Mouse (Mus musculus): ENCODE measurements around the gene Il2ra. TPM values are rescaled to one million over a fixed set of nuclear protein-coding genes. Genes with fewer than 3 reads are reported as not detected.

The Il2ra gene
- polyA plus RNA-seq, 1 experiment = 0.33 TPM

DNA sequence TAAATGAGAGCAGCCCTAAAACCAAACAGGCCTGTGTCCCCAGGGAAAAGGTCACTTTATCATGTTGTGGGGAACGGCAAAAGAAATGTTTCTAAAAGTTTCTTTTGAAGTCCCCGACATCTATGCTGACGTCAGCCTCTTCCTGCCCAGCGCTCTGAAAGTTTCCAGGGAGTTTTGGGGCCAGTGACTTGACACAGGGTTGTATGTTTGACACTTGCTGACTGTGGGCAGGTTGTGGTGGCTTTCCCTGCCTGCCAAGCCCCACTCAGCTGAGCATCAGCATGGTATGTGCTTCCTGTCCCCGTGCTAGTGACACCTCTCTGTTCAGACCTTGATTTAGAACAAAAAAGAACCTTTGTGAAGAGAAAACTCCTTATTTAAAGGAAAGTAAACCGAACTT is 10.7 kb downstream of the Il2ra start:
- 43% methylated on average over 6 of the region's 6 CpGs for WGBS
- Histone ChIP-seq H3K27ac (ENCODE audit: insufficient read depth, low read depth, low read length) (no peak overlapping the region), H3K4me1 (ENCODE audit: control insufficient read depth, insufficient read depth, insufficient read length, low read length) (peaks cover 13% of the 10 kb centered on the region; the same call in 1 of the 2 replicates), H3K27me3 (ENCODE audit: control insufficient read depth, insufficient read depth, low read length) (no peaks in the 10 kb centered on the region), H3K4me3 (ENCODE audit: low read depth, low read length) (no peak overlapping the region), H3K36me3 (ENCODE audit: control insufficient read depth, insufficient read depth, low read length) (no peaks in the 10 kb centered on the region)
- TF ChIP-seq POLR2A (IDR thresholded peaks at IDR 0.05; ENCODE audit: low read depth, low read length) (no peak), CTCF (IDR thresholded peaks at IDR 0.05; ENCODE audit: extremely low read depth, insufficient read length, insufficient replicate concordance, low read depth, low read length) (no peak)

- 79% methylated on average over 5 of the region's 5 CpGs for WGBS
- Histone ChIP-seq H3K4me3 (ENCODE audit: low read depth, low read length) (no peak overlapping the region), H3K27me3 (ENCODE audit: control insufficient read depth, insufficient read depth, low read length) (no peaks in the 10 kb centered on the region), H3K27ac (ENCODE audit: insufficient read depth, low read depth, low read length) (no peak overlapping the region), H3K36me3 (ENCODE audit: control insufficient read depth, insufficient read depth, low read length) (no peaks in the 10 kb centered on the region), H3K4me1 (ENCODE audit: control insufficient read depth, insufficient read depth, insufficient read length, low read length) (peaks cover 13% of the 10 kb centered on the region; the same call in 1 of the 2 replicates)
- TF ChIP-seq CTCF (IDR thresholded peaks at IDR 0.05; ENCODE audit: extremely low read depth, insufficient read length, insufficient replicate concordance, low read depth, low read length) (no peak), POLR2A (IDR thresholded peaks at IDR 0.05; ENCODE audit: low read depth, low read length) (no peak)
Observed at GRCm38 (mm10) chr2:11653780-11654179, 11.2 kb downstream of the Il2ra start.

- Histone ChIP-seq H3K4me1 (ENCODE audit: control insufficient read depth, insufficient read depth, insufficient read length, low read length) (peaks cover 13% of the 10 kb centered on the region; the same call in 1 of the 2 replicates), H3K4me3 (ENCODE audit: low read depth, low read length) (no peak overlapping the region), H3K36me3 (ENCODE audit: control insufficient read depth, insufficient read depth, low read length) (no peaks in the 10 kb centered on the region), H3K27me3 (ENCODE audit: control insufficient read depth, insufficient read depth, low read length) (no peaks in the 10 kb centered on the region), H3K27ac (ENCODE audit: insufficient read depth, low read depth, low read length) (no peak overlapping the region)
- 59% methylated on average over 9 of the region's 9 CpGs for whole genome bisulfite sequencing
- TF ChIP-seq POLR2A (IDR thresholded peaks at IDR 0.05; ENCODE audit: low read depth, low read length) (no peak), CTCF (IDR thresholded peaks at IDR 0.05; ENCODE audit: extremely low read depth, insufficient read length, insufficient replicate concordance, low read depth, low read length) (no peak)
Observed at GRCm38 (mm10) chr2:11654990-11655931, 12.7 kb downstream of the Il2ra start.

- H3K36me3 ChIP-seq (ENCODE audit: control insufficient read depth, insufficient read depth, low read length) = no peaks in the 10 kb centered on the region
- H3K27me3 ChIP-seq (ENCODE audit: control insufficient read depth, insufficient read depth, low read length) = no peaks in the 10 kb centered on the region
- 77% methylated on average over 2 of the region's 2 CpGs for WGBS
- no peak overlapping the region for H3K4me3 ChIP-seq (ENCODE audit: low read depth, low read length)
- H3K4me1 ChIP-seq (ENCODE audit: control insufficient read depth, insufficient read depth, insufficient read length, low read length) = no peaks in the 10 kb centered on the region
- TF ChIP-seq POLR2A (IDR thresholded peaks at IDR 0.05; ENCODE audit: low read depth, low read length) = no peak
- TF ChIP-seq CTCF (IDR thresholded peaks at IDR 0.05; ENCODE audit: extremely low read depth, insufficient read length, insufficient replicate concordance, low read depth, low read length) = no peak
- no peak overlapping the region for H3K27ac ChIP-seq (ENCODE audit: insufficient read depth, low read depth, low read length)
Observed at GRCm38 (mm10) chr2:11657581-11657980, 15.0 kb downstream of the Il2ra start.

DNA sequence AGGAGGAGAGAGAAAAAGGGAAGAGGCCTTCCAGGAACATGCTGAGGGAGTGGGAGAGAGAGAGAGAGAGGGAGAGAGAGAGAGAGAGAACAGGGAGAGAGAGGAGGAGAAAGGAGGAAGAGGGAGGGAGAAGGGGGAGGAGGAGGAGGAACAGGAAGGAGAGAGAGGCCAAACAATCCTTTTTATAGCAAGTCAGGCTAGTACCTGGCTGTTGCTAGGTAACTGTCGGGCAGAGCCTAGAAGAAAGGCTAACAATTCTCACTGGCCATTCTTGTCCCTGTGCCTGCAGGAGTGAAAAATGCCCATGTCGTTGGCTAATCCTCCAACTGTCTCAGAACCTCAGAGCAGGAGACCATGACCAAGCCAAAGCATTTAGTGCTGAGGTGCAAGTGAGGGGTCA is 16.7 kb downstream of the Il2ra start:
- Histone ChIP-seq H3K4me1 (ENCODE audit: control insufficient read depth, insufficient read depth, insufficient read length, low read length) (no peaks in the 10 kb centered on the region), H3K27ac (ENCODE audit: insufficient read depth, low read depth, low read length) (no peak overlapping the region), H3K4me3 (ENCODE audit: low read depth, low read length) (no peak overlapping the region), H3K27me3 (ENCODE audit: control insufficient read depth, insufficient read depth, low read length) (no peaks in the 10 kb centered on the region), H3K36me3 (ENCODE audit: control insufficient read depth, insufficient read depth, low read length) (no peaks in the 10 kb centered on the region)
- WGBS = 10% methylated on average over 2 of the region's 2 CpGs
- TF ChIP-seq POLR2A (IDR thresholded peaks at IDR 0.05; ENCODE audit: low read depth, low read length) (no peak), CTCF (IDR thresholded peaks at IDR 0.05; ENCODE audit: extremely low read depth, insufficient read length, insufficient replicate concordance, low read depth, low read length) (no peak)

GRCm38 (mm10) chr2:11662143-11662906 is 19.7 kb downstream of the Il2ra start:
- no peak for TF ChIP-seq POLR2A (IDR thresholded peaks at IDR 0.05; ENCODE audit: low read depth, low read length)
- Histone ChIP-seq H3K4me3 (ENCODE audit: low read depth, low read length) (no peak overlapping the region), H3K27ac (ENCODE audit: insufficient read depth, low read depth, low read length) (no peak overlapping the region), H3K27me3 (ENCODE audit: control insufficient read depth, insufficient read depth, low read length) (no peaks in the 10 kb centered on the region), H3K4me1 (ENCODE audit: control insufficient read depth, insufficient read depth, insufficient read length, low read length) (no peaks in the 10 kb centered on the region), H3K36me3 (ENCODE audit: control insufficient read depth, insufficient read depth, low read length) (no peaks in the 10 kb centered on the region)
- WGBS = 74% methylated on average over 6 of the region's 6 CpGs

DNA sequence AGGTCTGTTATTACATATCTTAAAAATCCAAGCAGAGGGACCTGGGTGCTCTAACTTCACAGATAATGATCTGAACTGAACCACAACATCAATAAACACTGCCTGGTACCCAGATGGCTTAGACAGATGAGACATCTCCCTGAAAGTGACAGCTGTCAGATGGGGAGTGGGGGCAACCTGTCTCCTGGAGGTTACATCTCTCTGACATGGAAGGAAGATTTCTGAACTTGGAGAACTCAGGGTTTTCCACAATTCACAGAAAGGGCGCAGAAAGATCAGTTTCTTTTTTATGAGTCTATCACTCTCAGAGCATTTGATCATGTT is 20.3 kb downstream of the Il2ra start:
- Histone ChIP-seq H3K27me3 (ENCODE audit: control insufficient read depth, insufficient read depth, low read length) (no peaks in the 10 kb centered on the region; the same call in 1 of the 2 replicates), H3K4me3 (ENCODE audit: low read depth, low read length) (no peak overlapping the region)
- WGBS = 93% methylated on average over 1 of the region's 1 CpGs

More for the DNA sequence above, 20.3 kb downstream of the Il2ra start:
- TF ChIP-seq POLR2A (IDR thresholded peaks at IDR 0.05; ENCODE audit: low read depth, low read length) (no peak), CTCF (IDR thresholded peaks at IDR 0.05; ENCODE audit: extremely low read depth, insufficient read length, insufficient replicate concordance, low read depth, low read length) (no peak)
- H3K27ac ChIP-seq (ENCODE audit: insufficient read depth, low read depth, low read length) = no peak overlapping the region
- H3K36me3 ChIP-seq (ENCODE audit: control insufficient read depth, insufficient read depth, low read length) = no peaks in the 10 kb centered on the region
- no peaks in the 10 kb centered on the region for H3K4me1 ChIP-seq (ENCODE audit: control insufficient read depth, insufficient read depth, insufficient read length, low read length)
